Mouse (Mus musculus) lung, postnatal 10 days (tissue): ENCODE results near the gene Cfap61.
"Not testable (repeated sequence)": the region's sequence is repeated elsewhere in the genome, so short reads cannot be mapped to it uniquely, and the experiment has no call there.

Experiments used
- DNase-seq: peaks from one replicate; pipeline ENCODE4 v3.0.0; 2021

Cfap61 gene

GRCm38 (mm10) chr2:145934339-145935231 is at the start of gene Cfap61, which contains the start of gene Crnkl1:
Gene Cfap61 (plus strand): TSS chr2:145934784.
Gene Crnkl1 (minus strand): TSS chr2:145935014.
- peak; percentile 96 for DNase-seq

- peak; percentile 59 for DNase-seq
Observed at GRCm38 (mm10) chr2:145884913-145885785, 49.4 kb upstream of the Cfap61 start.

GRCm38 (mm10) chr2:145887937-145888765 is 46.4 kb upstream of the Cfap61 start:
- peak; percentile 88 for DNase-seq

GRCm38 (mm10) chr2:145888766-145889480 is 45.7 kb upstream of the Cfap61 start:
- DNase-seq: no peak

- DNase-seq: no peak
Observed at GRCm38 (mm10) chr2:145890571-145890970, 44.0 kb upstream of the Cfap61 start.

- DNase-seq: no peak
Observed at GRCm38 (mm10) chr2:145893756-145894155, 40.8 kb upstream of the Cfap61 start.

- DNase-seq: no peak
Observed at GRCm38 (mm10) chr2:145898106-145898505, 36.5 kb upstream of the Cfap61 start.

GRCm38 (mm10) chr2:145900318-145900717 is 34.3 kb upstream of the Cfap61 start:
- DNase-seq: not testable (repeated sequence)

GRCm38 (mm10) chr2:145901861-145902260 is 32.7 kb upstream of the Cfap61 start, which contains the start of gene Naa20:
Gene Naa20 (plus strand): TSS chr2:145902099.
- no peak for DNase-seq

GRCm38 (mm10) chr2:145903061-145903901 is 31.3 kb upstream of the Cfap61 start:
- DNase-seq: peak; percentile 94

GRCm38 (mm10) chr2:145903983-145904616 is 30.5 kb upstream of the Cfap61 start:
- no peak for DNase-seq

GRCm38 (mm10) chr2:145905156-145905555 is 29.4 kb upstream of the Cfap61 start:
- DNase-seq: no peak

GRCm38 (mm10) chr2:145905884-145906283 is 28.7 kb upstream of the Cfap61 start:
- not testable (repeated sequence) for DNase-seq

GRCm38 (mm10) chr2:145920941-145921650 is 13.5 kb upstream of the Cfap61 start:
- DNase-seq: no peak

GRCm38 (mm10) chr2:145936975-145937374 is 2.4 kb downstream of the Cfap61 start:
- no peak for DNase-seq

- DNase-seq: peak; percentile 38
Observed at GRCm38 (mm10) chr2:145941403-145941802, 6.8 kb downstream of the Cfap61 start.

- DNase-seq: no peak
Observed at GRCm38 (mm10) chr2:145944286-145944685, 9.7 kb downstream of the Cfap61 start.

GRCm38 (mm10) chr2:145948402-145948954 is 13.9 kb downstream of the Cfap61 start:
- no peak for DNase-seq

GRCm38 (mm10) chr2:145949475-145950068 is 15.0 kb downstream of the Cfap61 start:
- no peak for DNase-seq
